Mouse (Mus musculus): Measurements from ENCODE around the gene Nav2. TPM values are rescaled to one million over a fixed set of nuclear protein-coding genes. Genes with fewer than 3 reads are reported as not detected.

Gene Nav2
- polyA plus RNA-seq, 1 experiment from 2014 or later, result 26.2 TPM

GRCm38 (mm10) chr7:48917988-48918387 is 9.5 kb downstream of the Nav2 start:
- no peaks in the 10 kb centered on the region for H3K36me3 ChIP-seq (replicated peaks)
- WGBS, result 12% methylated on average over 5 of the region's 5 CpGs
- no peak overlapping the region for H3K4me3 ChIP-seq
- no peak overlapping the region for H3K9ac ChIP-seq
- H3K27ac ChIP-seq, result no peak overlapping the region
- no peaks in the 10 kb centered on the region; the same call in 1 of the 2 replicates for H3K27me3 ChIP-seq (replicated peaks)
- peaks cover 27% of the 10 kb centered on the region for H3K4me1 ChIP-seq
- no peak overlapping the region; the same call in 1 of the 2 replicates for H3K4me2 ChIP-seq
- no peak for ATAC-seq (replicated peaks)
- no peaks in the 10 kb centered on the region for H3K9me3 ChIP-seq

GRCm38 (mm10) chr7:48918389-48918788 is 9.9 kb downstream of the Nav2 start:
- peaks cover 27% of the 10 kb centered on the region for H3K4me1 ChIP-seq
- H3K4me2 ChIP-seq, result no peak overlapping the region; the same call in 1 of the 2 replicates
- no peak for ATAC-seq (replicated peaks)
- H3K27ac ChIP-seq, result no peak overlapping the region
- no peaks in the 10 kb centered on the region for H3K9me3 ChIP-seq
- no peak overlapping the region for H3K9ac ChIP-seq
- H3K4me3 ChIP-seq, result no peak overlapping the region
- 19% methylated on average over 11 of the region's 11 CpGs for WGBS
- H3K36me3 ChIP-seq (replicated peaks), result no peaks in the 10 kb centered on the region
- H3K27me3 ChIP-seq (replicated peaks), result no peaks in the 10 kb centered on the region; the same call in 1 of the 2 replicates

- H3K27ac ChIP-seq, result no peak overlapping the region
- H3K4me1 ChIP-seq, result no peaks in the 10 kb centered on the region
- no peak overlapping the region for H3K9ac ChIP-seq
- no peak overlapping the region for H3K4me3 ChIP-seq
- no peaks in the 10 kb centered on the region for H3K27me3 ChIP-seq (replicated peaks)
- no peaks in the 10 kb centered on the region for H3K36me3 ChIP-seq (replicated peaks)
- no peak for ATAC-seq (replicated peaks)
- WGBS, result 89% methylated on average over 10 of the region's 10 CpGs
- H3K4me2 ChIP-seq, result no peak overlapping the region
- no peaks in the 10 kb centered on the region for H3K9me3 ChIP-seq
Observed at GRCm38 (mm10) chr7:48923620-48924019, 15.1 kb downstream of the Nav2 start.

- H3K4me2 ChIP-seq, result no peak overlapping the region
- H3K36me3 ChIP-seq (replicated peaks), result no peaks in the 10 kb centered on the region
- WGBS, result 83% methylated on average over 3 of the region's 3 CpGs
- no peak overlapping the region for H3K27ac ChIP-seq
- no peak overlapping the region for H3K4me3 ChIP-seq
- no peaks in the 10 kb centered on the region for H3K4me1 ChIP-seq
- no peaks in the 10 kb centered on the region for H3K27me3 ChIP-seq (replicated peaks)
- no peak overlapping the region for H3K9ac ChIP-seq
- H3K9me3 ChIP-seq, result no peaks in the 10 kb centered on the region
- ATAC-seq (replicated peaks), result no peak
Observed at GRCm38 (mm10) chr7:48925214-48925613, 16.7 kb downstream of the Nav2 start.

GRCm38 (mm10) chr7:48928364-48928763 is 19.8 kb downstream of the Nav2 start:
- no peaks in the 10 kb centered on the region for H3K9me3 ChIP-seq
- no peak overlapping the region for H3K4me2 ChIP-seq
- no peak overlapping the region for H3K9ac ChIP-seq
- 12% methylated on average over 3 of the region's 3 CpGs for WGBS
- H3K4me1 ChIP-seq, result peaks cover 3% of the 10 kb centered on the region; the same call in 1 of the 2 replicates
- H3K27ac ChIP-seq, result no peak overlapping the region
- ATAC-seq (replicated peaks), result no peak; the same call in 1 of the 2 replicates
- no peaks in the 10 kb centered on the region for H3K27me3 ChIP-seq (replicated peaks)
- H3K36me3 ChIP-seq (replicated peaks), result no peaks in the 10 kb centered on the region
- no peak overlapping the region for H3K4me3 ChIP-seq

- no peaks in the 10 kb centered on the region for H3K36me3 ChIP-seq (replicated peaks)
- H3K27ac ChIP-seq, result no peak overlapping the region
- no peaks in the 10 kb centered on the region for H3K9me3 ChIP-seq
- H3K9ac ChIP-seq, result no peak overlapping the region
- H3K4me1 ChIP-seq, result peaks cover 3% of the 10 kb centered on the region; the same call in 1 of the 2 replicates
- no peak overlapping the region for H3K4me2 ChIP-seq
- no peak for ATAC-seq (replicated peaks)
- WGBS, result 22% methylated on average over 5 of the region's 5 CpGs
- no peaks in the 10 kb centered on the region for H3K27me3 ChIP-seq (replicated peaks)
- no peak overlapping the region for H3K4me3 ChIP-seq
Observed at GRCm38 (mm10) chr7:48930399-48930798, 21.9 kb downstream of the Nav2 start.

- WGBS, result 88% methylated on average over 2 of the region's 2 CpGs
Observed at GRCm38 (mm10) chr7:48932138-48932537, 23.6 kb downstream of the Nav2 start.

GRCm38 (mm10) chr7:48934816-48935215 is 26.3 kb downstream of the Nav2 start:
- Histone ChIP-seq H3K4me1 (peaks cover 3% of the 10 kb centered on the region; the same call in 1 of the 2 replicates), H3K27ac (no peak overlapping the region), H3K27me3 (replicated peaks) (no peaks in the 10 kb centered on the region), H3K4me2 (no peak overlapping the region), H3K36me3 (replicated peaks) (no peaks in the 10 kb centered on the region), H3K9me3 (no peaks in the 10 kb centered on the region), H3K9ac (no peak overlapping the region), H3K4me3 (no peak overlapping the region)
- no peak for ATAC-seq (replicated peaks)
- WGBS, result 95% methylated on average over 2 of the region's 2 CpGs

More at GRCm38 (mm10) chr7:48932138-48932537, 23.6 kb downstream of the Nav2 start:
- Histone ChIP-seq H3K36me3 (replicated peaks) (no peaks in the 10 kb centered on the region), H3K27me3 (replicated peaks) (no peaks in the 10 kb centered on the region), H3K9me3 (no peaks in the 10 kb centered on the region), H3K27ac (no peak overlapping the region), H3K4me1 (peaks cover 3% of the 10 kb centered on the region; the same call in 1 of the 2 replicates), H3K9ac (no peak overlapping the region), H3K4me3 (no peak overlapping the region), H3K4me2 (no peak overlapping the region)
- ATAC-seq (replicated peaks), result no peak

- ATAC-seq (replicated peaks), result no peak
- Histone ChIP-seq H3K4me3 (no peak overlapping the region), H3K4me2 (no peak overlapping the region), H3K36me3 (replicated peaks) (no peaks in the 10 kb centered on the region), H3K27me3 (replicated peaks) (no peaks in the 10 kb centered on the region), H3K27ac (no peak overlapping the region), H3K4me1 (no peaks in the 10 kb centered on the region), H3K9me3 (no peaks in the 10 kb centered on the region), H3K9ac (no peak overlapping the region)
- 84% methylated on average over 11 of the region's 11 CpGs for WGBS
Observed at GRCm38 (mm10) chr7:48937562-48937961, 29.0 kb downstream of the Nav2 start.

- Histone ChIP-seq H3K9me3 (no peaks in the 10 kb centered on the region), H3K27me3 (replicated peaks) (no peaks in the 10 kb centered on the region), H3K4me3 (no peak overlapping the region), H3K27ac (no peak overlapping the region), H3K36me3 (replicated peaks) (no peaks in the 10 kb centered on the region), H3K4me1 (no peaks in the 10 kb centered on the region), H3K9ac (no peak overlapping the region), H3K4me2 (no peak overlapping the region)
- 44% methylated on average over 4 of the region's 4 CpGs for WGBS
- no peak for ATAC-seq (replicated peaks)
Observed at GRCm38 (mm10) chr7:48938190-48938589, 29.7 kb downstream of the Nav2 start.

GRCm38 (mm10) chr7:48948381-48949108 is 40.0 kb downstream of the Nav2 start:
- 76% methylated on average over 4 of the region's 4 CpGs for WGBS

GRCm38 (mm10) chr7:48954501-48954900 is 46.0 kb downstream of the Nav2 start:
- Histone ChIP-seq H3K27ac (no peak overlapping the region), H3K9me3 (no peaks in the 10 kb centered on the region), H3K4me2 (no peak overlapping the region), H3K9ac (no peak overlapping the region), H3K4me1 (peaks cover 10% of the 10 kb centered on the region), H3K27me3 (replicated peaks) (peaks cover 5% of the 10 kb centered on the region; the same call in 1 of the 2 replicates), H3K36me3 (replicated peaks) (no peaks in the 10 kb centered on the region), H3K4me3 (no peak overlapping the region)
- 78% methylated on average over 5 of the region's 5 CpGs for WGBS
- ATAC-seq (replicated peaks), result no peak

More at GRCm38 (mm10) chr7:48948381-48949108, 40.0 kb downstream of the Nav2 start:
- no peaks in the 10 kb centered on the region for H3K9me3 ChIP-seq
- no peak overlapping the region for H3K9ac ChIP-seq
- no peak for ATAC-seq (replicated peaks)
- peaks cover 7% of the 10 kb centered on the region for H3K4me1 ChIP-seq
- no peak overlapping the region for H3K27ac ChIP-seq
- H3K36me3 ChIP-seq (replicated peaks), result no peaks in the 10 kb centered on the region
- H3K27me3 ChIP-seq (replicated peaks), result 0 out of 2 replicates have a peak, but pooled peaks cover 2% of the 10 kb centered on the region
- no peak overlapping the region for H3K4me3 ChIP-seq
- H3K4me2 ChIP-seq, result no peak overlapping the region
